Mouse (Mus musculus): Measurements from ENCODE around the gene Spag7. TPM values are rescaled to one million over a fixed set of nuclear protein-coding genes. Genes with fewer than 3 reads are reported as not detected.

Gene Spag7
- polyA plus RNA-seq, 1 experiment from 2014 or later, result 151 TPM

- H3K27ac ChIP-seq, result no peak within 1 kb of the TSS
- no peak within 1 kb of the TSS for H3K4me2 ChIP-seq
- H3K36me3 ChIP-seq, result peaks cover 12% of the 10 kb centered on the region
- H3K9ac ChIP-seq (replicated peaks), result no peak within 1 kb of the TSS
- ATAC-seq (ENCODE audit: insufficient number of reproducible peaks, insufficient read depth, low FRiP score, low TSS enrichment, low read depth), result no peak
- 49% methylated on average over 5 of the region's 5 CpGs for WGBS
- no peaks in the 10 kb centered on the region for H3K27me3 ChIP-seq
- no peaks in the 10 kb centered on the region for H3K4me1 ChIP-seq (replicated peaks)
- no peak within 1 kb of the TSS for H3K4me3 ChIP-seq (replicated peaks)
- H3K9me3 ChIP-seq, result no peaks in the 10 kb centered on the region
Observed at GRCm38 (mm10) chr11:70638714-70639278, 30.4 kb downstream of the Spag7 start, which contains the start of gene Gp1ba. TSS of gene Gp1ba (plus strand) at chr11:70639122.

DNA sequence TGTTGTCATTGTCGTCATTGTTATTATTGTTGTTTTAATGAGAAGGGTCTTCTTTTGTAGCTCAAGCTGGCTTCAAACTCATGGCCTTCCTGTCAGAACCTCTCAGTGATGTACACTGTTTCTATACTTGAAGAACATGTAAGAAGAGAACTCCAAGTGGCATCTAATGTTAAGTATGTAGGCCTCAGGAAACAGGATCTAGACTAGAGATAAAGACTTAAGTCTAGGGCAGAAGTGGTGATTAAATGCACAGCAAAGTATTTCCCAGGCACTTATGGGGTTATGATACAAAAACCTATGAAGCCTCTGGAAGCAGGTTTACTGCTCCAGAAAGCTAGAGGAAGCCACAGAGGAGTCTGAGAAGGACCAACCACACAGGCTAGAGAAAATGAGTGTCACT is 30.9 kb downstream of the Spag7 start:
- no peak overlapping the region for H3K27ac ChIP-seq
- no peaks in the 10 kb centered on the region for H3K4me1 ChIP-seq (replicated peaks)
- H3K9ac ChIP-seq (replicated peaks), result no peak overlapping the region
- peaks cover 7% of the 10 kb centered on the region; the same call in 1 of the 2 replicates for H3K36me3 ChIP-seq
- H3K4me2 ChIP-seq, result no peak overlapping the region
- no peaks in the 10 kb centered on the region for H3K27me3 ChIP-seq
- no peaks in the 10 kb centered on the region for H3K9me3 ChIP-seq
- WGBS, result 85% methylated on average over 1 of the region's 1 CpGs
- ATAC-seq (ENCODE audit: insufficient number of reproducible peaks, insufficient read depth, low FRiP score, low TSS enrichment, low read depth), result no peak
- H3K4me3 ChIP-seq (replicated peaks), result no peak overlapping the region

- ATAC-seq (ENCODE audit: insufficient number of reproducible peaks, insufficient read depth, low FRiP score, low TSS enrichment, low read depth), result no peak
- Histone ChIP-seq H3K4me2 (no peak overlapping the region), H3K27ac (no peak overlapping the region), H3K4me3 (replicated peaks) (no peak overlapping the region), H3K4me1 (replicated peaks) (no peaks in the 10 kb centered on the region), H3K9me3 (no peaks in the 10 kb centered on the region), H3K9ac (replicated peaks) (no peak overlapping the region), H3K36me3 (peaks cover 2% of the 10 kb centered on the region; the same call in 1 of the 2 replicates), H3K27me3 (no peaks in the 10 kb centered on the region)
- WGBS, result 81% methylated on average over 1 of the region's 1 CpGs
Observed at GRCm38 (mm10) chr11:70637764-70638163, 31.5 kb downstream of the Spag7 start.

DNA sequence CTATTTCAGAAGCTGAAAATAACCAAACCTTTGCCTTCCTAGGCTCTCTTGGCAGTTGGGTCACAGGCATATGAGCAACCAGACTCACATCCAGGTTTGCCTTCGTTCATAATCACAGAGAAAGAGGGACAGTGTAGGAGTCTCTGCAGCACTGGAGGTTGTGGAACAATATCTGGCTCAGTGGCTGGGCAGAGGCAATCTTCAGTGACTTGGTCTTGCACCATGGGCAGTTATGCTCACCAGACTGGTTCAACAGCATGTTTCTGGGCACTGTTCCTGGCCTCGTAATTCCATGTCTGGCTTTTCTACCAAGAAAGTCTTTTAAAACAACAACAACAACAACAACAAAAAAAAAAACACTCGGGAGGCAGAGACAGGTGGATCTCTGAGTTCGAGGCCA is 33.6 kb downstream of the Spag7 start:
- Histone ChIP-seq H3K9ac (replicated peaks) (no peak overlapping the region), H3K36me3 (no peaks in the 10 kb centered on the region), H3K4me1 (replicated peaks) (no peaks in the 10 kb centered on the region), H3K27me3 (no peaks in the 10 kb centered on the region), H3K4me3 (replicated peaks) (no peak overlapping the region), H3K4me2 (no peak overlapping the region), H3K9me3 (no peaks in the 10 kb centered on the region), H3K27ac (no peak overlapping the region)
- no peak for ATAC-seq (ENCODE audit: insufficient number of reproducible peaks, insufficient read depth, low FRiP score, low TSS enrichment, low read depth)
- 82% methylated on average over 4 of the region's 4 CpGs for WGBS

DNA sequence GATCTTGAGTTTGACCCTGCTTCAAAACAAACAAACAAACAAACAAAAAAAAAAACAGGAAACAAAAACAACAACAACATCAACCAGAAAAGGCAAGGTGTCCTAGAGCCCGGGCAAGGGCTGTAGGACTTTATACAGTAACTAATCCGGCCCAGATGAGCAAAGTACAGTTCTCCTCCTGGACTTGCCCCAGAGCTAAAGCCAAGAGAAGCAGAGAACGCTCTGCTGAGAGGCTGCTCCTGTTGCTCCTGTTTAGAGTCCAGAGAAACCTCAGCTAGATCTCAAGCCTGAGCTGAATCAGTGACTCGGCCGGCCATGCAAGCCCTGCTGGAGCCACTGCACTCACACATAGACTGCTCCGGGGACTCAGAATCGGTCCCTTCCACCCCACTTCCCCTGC is 39.1 kb downstream of the Spag7 start:
- Histone ChIP-seq H3K4me2 (no peak overlapping the region), H3K4me3 (replicated peaks) (no peak overlapping the region), H3K27me3 (no peaks in the 10 kb centered on the region), H3K4me1 (replicated peaks) (no peaks in the 10 kb centered on the region), H3K36me3 (no peaks in the 10 kb centered on the region), H3K9me3 (no peaks in the 10 kb centered on the region), H3K27ac (no peak overlapping the region), H3K9ac (replicated peaks) (no peak overlapping the region)
- no peak for ATAC-seq (ENCODE audit: insufficient number of reproducible peaks, insufficient read depth, low FRiP score, low TSS enrichment, low read depth)
- 70% methylated on average over 7 of the region's 7 CpGs for WGBS

DNA sequence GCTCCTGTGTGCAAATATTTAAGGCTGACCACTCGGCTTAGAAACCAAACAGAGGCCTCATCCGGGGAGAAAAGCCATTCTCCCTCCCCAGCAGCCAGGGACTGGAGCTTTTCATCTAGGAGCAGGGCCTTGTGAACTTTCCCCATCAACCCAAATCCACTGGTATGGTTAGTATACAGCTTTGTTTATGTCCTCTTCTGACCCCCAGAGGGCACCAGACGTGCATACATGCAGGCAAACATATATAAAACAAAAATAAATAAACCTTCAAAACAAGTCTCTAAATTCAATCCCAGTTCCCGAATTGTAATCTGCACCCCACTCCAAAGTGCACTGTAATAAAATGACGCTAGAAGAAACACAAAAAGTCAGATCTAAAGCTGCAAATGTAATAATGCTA is 39.7 kb downstream of the Spag7 start:
- Histone ChIP-seq H3K4me3 (replicated peaks) (no peak overlapping the region), H3K36me3 (no peaks in the 10 kb centered on the region), H3K27me3 (no peaks in the 10 kb centered on the region), H3K27ac (no peak overlapping the region), H3K9me3 (no peaks in the 10 kb centered on the region), H3K4me2 (no peak overlapping the region), H3K4me1 (replicated peaks) (no peaks in the 10 kb centered on the region), H3K9ac (replicated peaks) (no peak overlapping the region)
- no peak for ATAC-seq (ENCODE audit: insufficient number of reproducible peaks, insufficient read depth, low FRiP score, low TSS enrichment, low read depth)
- WGBS, result 61% methylated on average over 5 of the region's 5 CpGs

DNA sequence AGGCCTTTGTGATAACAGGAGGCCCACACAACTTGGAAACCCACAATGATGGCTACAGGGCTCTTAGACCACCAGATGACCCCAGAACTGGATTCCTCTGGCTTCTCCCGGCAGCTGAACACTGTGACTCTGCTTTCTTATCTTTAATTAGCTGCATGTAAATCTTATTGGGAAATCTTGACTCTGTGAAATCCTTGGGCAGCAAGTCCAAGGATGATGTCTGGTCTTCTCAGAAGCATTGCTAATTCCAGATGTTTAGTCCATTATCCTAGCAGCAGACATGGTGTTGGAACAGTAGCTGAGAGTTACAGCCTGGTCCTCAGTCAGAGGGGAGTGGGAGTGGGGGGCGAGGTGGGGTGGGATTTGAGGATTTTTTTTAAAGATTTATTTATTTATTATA is 40.8 kb downstream of the Spag7 start:
- H3K9ac ChIP-seq (replicated peaks), result no peak overlapping the region
- ATAC-seq (ENCODE audit: insufficient number of reproducible peaks, insufficient read depth, low FRiP score, low TSS enrichment, low read depth), result no peak
- H3K27ac ChIP-seq, result no peak overlapping the region
- H3K4me3 ChIP-seq (replicated peaks), result no peak overlapping the region
- 65% methylated on average over 2 of the region's 2 CpGs for WGBS
- H3K9me3 ChIP-seq, result no peaks in the 10 kb centered on the region
- H3K4me1 ChIP-seq (replicated peaks), result no peaks in the 10 kb centered on the region
- no peaks in the 10 kb centered on the region for H3K27me3 ChIP-seq
- H3K36me3 ChIP-seq, result no peaks in the 10 kb centered on the region
- no peak overlapping the region for H3K4me2 ChIP-seq

GRCm38 (mm10) chr11:70626877-70627276 is 42.3 kb downstream of the Spag7 start:
- H3K4me1 ChIP-seq (replicated peaks), result no peaks in the 10 kb centered on the region
- 84% methylated on average over 4 of the region's 4 CpGs for WGBS
- H3K4me2 ChIP-seq, result no peak overlapping the region

DNA sequence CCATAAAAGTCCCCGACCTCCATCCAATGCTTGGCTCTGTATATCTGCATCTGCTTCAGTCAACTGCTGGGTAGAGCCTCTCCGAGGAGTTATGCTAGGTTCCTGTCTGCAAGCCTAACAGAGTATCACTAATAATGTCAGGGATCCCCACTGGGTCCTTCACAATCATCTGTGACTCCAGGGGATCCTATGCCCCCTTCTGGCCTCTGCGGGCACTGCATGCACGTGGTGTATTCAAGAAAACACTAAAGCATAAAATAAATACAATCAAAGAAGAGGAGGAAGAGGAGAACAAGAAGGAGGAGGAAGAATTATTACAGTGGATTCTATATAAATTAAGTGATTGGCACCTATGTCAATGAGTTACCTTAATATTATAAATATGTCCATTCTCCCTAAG is 43.7 kb downstream of the Spag7 start:
- Histone ChIP-seq H3K27me3 (no peaks in the 10 kb centered on the region), H3K9me3 (no peaks in the 10 kb centered on the region), H3K9ac (replicated peaks) (no peak overlapping the region), H3K4me1 (replicated peaks) (no peaks in the 10 kb centered on the region), H3K4me3 (replicated peaks) (no peak overlapping the region), H3K36me3 (no peaks in the 10 kb centered on the region), H3K27ac (no peak overlapping the region), H3K4me2 (no peak overlapping the region)
- WGBS, result 48% methylated on average over 4 of the region's 4 CpGs
- no peak for ATAC-seq (ENCODE audit: insufficient number of reproducible peaks, insufficient read depth, low FRiP score, low TSS enrichment, low read depth)

More at GRCm38 (mm10) chr11:70626877-70627276, 42.3 kb downstream of the Spag7 start:
- Histone ChIP-seq H3K9ac (replicated peaks) (no peak overlapping the region), H3K27ac (no peak overlapping the region), H3K9me3 (no peaks in the 10 kb centered on the region), H3K27me3 (no peaks in the 10 kb centered on the region), H3K36me3 (no peaks in the 10 kb centered on the region), H3K4me3 (replicated peaks) (no peak overlapping the region)
- no peak for ATAC-seq (ENCODE audit: insufficient number of reproducible peaks, insufficient read depth, low FRiP score, low TSS enrichment, low read depth)

- no peak overlapping the region for H3K9ac ChIP-seq (replicated peaks)
- 80% methylated on average over 10 of the region's 10 CpGs for WGBS
- H3K4me1 ChIP-seq (replicated peaks), result no peaks in the 10 kb centered on the region
- no peak for ATAC-seq (ENCODE audit: insufficient number of reproducible peaks, insufficient read depth, low FRiP score, low TSS enrichment, low read depth)
- H3K4me3 ChIP-seq (replicated peaks), result no peak overlapping the region
- H3K36me3 ChIP-seq, result no peaks in the 10 kb centered on the region
- no peaks in the 10 kb centered on the region for H3K27me3 ChIP-seq
- H3K4me2 ChIP-seq, result no peak overlapping the region
- H3K9me3 ChIP-seq, result no peaks in the 10 kb centered on the region
- H3K27ac ChIP-seq, result no peak overlapping the region
Observed at GRCm38 (mm10) chr11:70623053-70623742, 46.0 kb downstream of the Spag7 start.

DNA sequence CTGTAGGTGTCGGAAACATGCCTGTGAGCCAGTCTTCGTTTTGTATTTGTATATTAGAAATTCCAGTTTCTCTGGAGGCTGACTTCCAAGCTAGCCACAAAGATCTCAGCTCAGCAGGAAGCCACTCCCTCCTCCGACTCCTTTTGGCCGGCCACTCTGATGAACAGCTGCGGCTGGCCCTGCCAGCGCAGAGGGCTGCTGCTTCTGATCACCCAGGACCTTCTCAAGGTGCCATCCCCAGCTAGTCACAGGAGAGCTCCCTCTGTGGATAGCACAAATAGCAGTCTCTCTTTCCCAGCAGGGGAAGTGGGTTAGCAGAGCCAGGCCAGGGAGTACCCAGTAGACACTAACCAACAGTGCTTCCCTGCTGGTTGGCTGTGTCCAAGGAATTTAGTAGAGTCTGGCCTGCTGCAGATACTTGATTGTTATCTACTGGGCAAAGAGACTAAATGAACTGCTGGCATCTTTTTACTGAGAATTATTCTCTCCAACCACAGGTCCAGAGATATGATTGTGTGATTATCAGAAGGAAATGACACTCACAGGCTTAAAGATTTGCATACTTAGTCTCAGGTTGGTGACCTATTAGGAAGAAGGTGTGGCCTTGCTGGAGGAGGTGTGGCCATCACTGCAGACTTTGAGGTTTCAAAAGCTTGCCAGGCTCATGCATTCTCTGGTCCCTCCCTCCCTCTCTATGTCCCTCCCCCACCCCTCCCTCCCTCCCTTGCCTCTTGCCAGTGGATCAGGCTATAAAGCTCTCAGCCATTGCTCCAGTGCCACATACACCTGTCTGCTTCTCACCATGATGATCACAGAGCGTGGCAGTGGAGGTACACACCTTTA is 47.0 kb downstream of the Spag7 start:
- H3K4me1 ChIP-seq (replicated peaks), result no peaks in the 10 kb centered on the region
- H3K4me3 ChIP-seq (replicated peaks), result no peak overlapping the region
- H3K9ac ChIP-seq (replicated peaks), result no peak overlapping the region
- ATAC-seq (ENCODE audit: insufficient number of reproducible peaks, insufficient read depth, low FRiP score, low TSS enrichment, low read depth), result no peak
- no peaks in the 10 kb centered on the region for H3K36me3 ChIP-seq
- H3K4me2 ChIP-seq, result no peak overlapping the region
- no peak overlapping the region for H3K27ac ChIP-seq
- WGBS, result 44% methylated on average over 7 of the region's 7 CpGs
- 0 out of 2 replicates have a peak, but pooled peaks cover under 1% of the 10 kb centered on the region for H3K27me3 ChIP-seq
- H3K9me3 ChIP-seq, result no peaks in the 10 kb centered on the region

Measured in limb, embryonic 12.5 days (tissue).